Mouse (Mus musculus): Measurements from ENCODE around the gene Mdm4. TPM values are rescaled to one million over a fixed set of nuclear protein-coding genes. Genes with fewer than 3 reads are reported as not detected.

The Mdm4 gene
- total RNA-seq, 1 experiment: 136 TPM

DNA sequence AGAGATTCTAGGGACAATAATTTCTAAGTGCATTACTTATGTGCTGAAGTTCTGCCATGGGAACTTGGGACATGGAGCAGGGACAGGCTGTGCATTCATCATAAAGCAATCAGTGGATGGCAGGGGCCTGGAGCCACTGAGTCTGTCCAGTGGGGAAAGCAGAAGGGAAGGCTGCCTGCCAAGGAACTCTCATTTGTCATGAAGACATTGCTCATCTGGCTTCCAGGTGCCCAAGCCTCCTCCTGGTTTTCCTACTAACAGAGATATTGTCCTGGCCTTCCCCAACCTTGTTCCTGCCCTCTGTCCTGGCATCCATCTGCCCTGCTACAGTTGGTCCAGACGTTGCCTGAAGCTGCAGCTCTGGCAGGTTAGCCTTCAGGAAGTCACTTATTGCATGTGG lies 53.0 kb downstream of the Mdm4 start:
- Histone ChIP-seq H3K4me3 (ENCODE audit: insufficient read depth in 1 of 2, low read depth in 1 of 2, low read length in 2 of 2, poor library complexity in 1 of 2, severe bottlenecking in 1 of 2) (no peak overlapping the region), H3K9me3 (ENCODE audit: control insufficient read depth, insufficient read depth, low read depth, low read length) (no peaks in the 10 kb centered on the region), H3K27ac (ENCODE audit: insufficient read depth, low read depth, low read length, poor library complexity, severe bottlenecking) (no peak overlapping the region), H3K36me3 (ENCODE audit: control insufficient read depth, insufficient read depth, low read length, poor library complexity, severe bottlenecking) (peaks cover 5% of the 10 kb centered on the region; the same call in 1 of the 2 replicates), H3K4me1 (ENCODE audit: control insufficient read depth in 2 of 2, insufficient read depth in 2 of 2, low read length in 2 of 2, poor library complexity in 1 of 2) (peaks cover 0 to 12% of the 10 kb centered on the region in 2 experiments; a peak in 3 of 4 replicates), H3K9ac (ENCODE audit: insufficient read depth, low read depth, low read length, poor library complexity, severe bottlenecking) (no peak overlapping the region)
- TF ChIP-seq ZC3H11A (IDR thresholded peaks at IDR 0.05; ENCODE audit: borderline replicate concordance, low read depth, low read length): no peak
- TF ChIP-seq ZNF384 (IDR thresholded peaks at IDR 0.05; ENCODE audit: low read depth, low read length): no peak
- no peak for TF ChIP-seq MAFK (IDR thresholded peaks at IDR 0.05; ENCODE audit: insufficient read depth, low read depth, low read length)
- TF ChIP-seq CHD2 (IDR thresholded peaks at IDR 0.05; ENCODE audit: low read depth, low read length): no peak
- no peak for TF ChIP-seq HCFC1 (IDR thresholded peaks at IDR 0.05; ENCODE audit: borderline replicate concordance, insufficient read depth, low read length)
- in situ Hi-C loops (cut with MboI; ENCODE audit: low sequenced_read_pairs in 2 of 2, unreplicated experiment in 2 of 2): no loop called here
- no peak for DNase-seq (ENCODE audit: low read depth, low spot score)

DNA sequence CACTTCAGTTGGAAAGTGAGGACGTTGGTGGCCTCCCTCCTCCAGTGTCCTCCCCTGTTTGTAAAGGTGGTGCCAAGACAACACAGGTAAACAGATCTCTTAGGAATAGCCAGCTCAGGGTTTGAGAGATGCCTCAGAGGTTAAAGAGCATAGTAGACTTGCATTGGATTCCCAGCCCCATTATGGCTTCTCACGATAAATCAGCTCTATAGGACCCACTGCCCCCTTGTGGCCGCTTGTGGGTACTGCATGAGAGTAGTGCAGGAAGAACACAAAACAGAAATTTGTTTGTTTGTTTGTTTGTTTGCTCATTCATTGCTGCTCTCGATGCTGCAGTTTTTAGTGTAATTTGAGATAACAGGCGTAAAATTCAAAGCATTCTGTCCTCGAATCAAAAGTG lies 61.7 kb downstream of the Mdm4 start:
- no peak overlapping the region for H3K4me3 ChIP-seq (ENCODE audit: insufficient read depth in 1 of 2, low read depth in 1 of 2, low read length in 2 of 2, poor library complexity in 1 of 2, severe bottlenecking in 1 of 2)
- no peak overlapping the region for H3K27ac ChIP-seq (ENCODE audit: insufficient read depth, low read depth, low read length, poor library complexity, severe bottlenecking)
- H3K4me1 ChIP-seq (ENCODE audit: control insufficient read depth in 2 of 2, insufficient read depth in 2 of 2, low read length in 2 of 2, poor library complexity in 1 of 2): peaks cover 0 to 2% of the 10 kb centered on the region in 2 experiments; a peak in 1 of 4 replicates
- H3K9me3 ChIP-seq (ENCODE audit: control insufficient read depth, insufficient read depth, low read depth, low read length): no peaks in the 10 kb centered on the region
- H3K36me3 ChIP-seq (ENCODE audit: control insufficient read depth, insufficient read depth, low read length, poor library complexity, severe bottlenecking): no peaks in the 10 kb centered on the region
- peak; percentile 68 for DNase-seq (ENCODE audit: low read depth, low spot score)
- H3K9ac ChIP-seq (ENCODE audit: insufficient read depth, low read depth, low read length, poor library complexity, severe bottlenecking): no peak overlapping the region
- TF ChIP-seq HCFC1 (IDR thresholded peaks at IDR 0.05; ENCODE audit: borderline replicate concordance, insufficient read depth, low read length) (no peak), MAFK (IDR thresholded peaks at IDR 0.05; ENCODE audit: insufficient read depth, low read depth, low read length) (no peak), ZNF384 (IDR thresholded peaks at IDR 0.05; ENCODE audit: low read depth, low read length) (no peak), ZC3H11A (IDR thresholded peaks at IDR 0.05; ENCODE audit: borderline replicate concordance, low read depth, low read length) (peak; percentile 86), CHD2 (IDR thresholded peaks at IDR 0.05; ENCODE audit: low read depth, low read length) (0 out of 2 replicates have a peak, but pooled peaks have one; percentile 24)
- in situ Hi-C loops (cut with MboI; ENCODE audit: low sequenced_read_pairs in 2 of 2, unreplicated experiment in 2 of 2): loop anchor here (5.0 to 10.0 kb wide), 2 partner anchors 204 to 216 kb away; no protein-coding TSS in a partner anchor

DNA sequence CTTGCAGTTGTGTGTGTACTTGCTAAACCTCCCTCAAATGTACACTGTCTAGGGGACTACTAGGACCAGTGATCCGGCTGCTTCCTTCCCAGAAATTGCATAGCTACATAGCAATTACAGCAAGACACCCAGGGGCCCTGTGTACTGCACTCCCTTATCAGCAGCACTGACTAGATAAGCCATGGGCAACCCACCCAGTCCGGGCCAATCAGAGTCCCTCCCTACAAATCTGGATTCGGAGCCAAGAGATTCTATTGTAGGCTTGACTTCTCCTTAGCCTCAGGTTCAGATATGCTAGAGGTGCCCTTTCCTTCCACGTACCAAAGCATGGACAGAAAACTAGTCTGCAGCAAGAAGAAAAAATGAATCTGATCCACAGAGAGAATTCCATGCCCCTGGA lies 65.7 kb downstream of the Mdm4 start:
- no peak overlapping the region for H3K4me3 ChIP-seq (ENCODE audit: insufficient read depth in 1 of 2, low read depth in 1 of 2, low read length in 2 of 2, poor library complexity in 1 of 2, severe bottlenecking in 1 of 2)
- TF ChIP-seq MAFK (IDR thresholded peaks at IDR 0.05; ENCODE audit: insufficient read depth, low read depth, low read length): no peak
- TF ChIP-seq HCFC1 (IDR thresholded peaks at IDR 0.05; ENCODE audit: borderline replicate concordance, insufficient read depth, low read length): no peak
- TF ChIP-seq ZNF384 (IDR thresholded peaks at IDR 0.05; ENCODE audit: low read depth, low read length): no peak
- TF ChIP-seq CHD2 (IDR thresholded peaks at IDR 0.05; ENCODE audit: low read depth, low read length): no peak
- H3K36me3 ChIP-seq (ENCODE audit: control insufficient read depth, insufficient read depth, low read length, poor library complexity, severe bottlenecking): no peaks in the 10 kb centered on the region
- no peaks in the 10 kb centered on the region for H3K9me3 ChIP-seq (ENCODE audit: control insufficient read depth, insufficient read depth, low read depth, low read length)
- peaks cover 0 to 2% of the 10 kb centered on the region in 2 experiments; a peak in 1 of 4 replicates for H3K4me1 ChIP-seq (ENCODE audit: control insufficient read depth in 2 of 2, insufficient read depth in 2 of 2, low read length in 2 of 2, poor library complexity in 1 of 2)
- no peak overlapping the region for H3K9ac ChIP-seq (ENCODE audit: insufficient read depth, low read depth, low read length, poor library complexity, severe bottlenecking)
- no peak for DNase-seq (ENCODE audit: low read depth, low spot score)
- in situ Hi-C loops (cut with MboI; ENCODE audit: low sequenced_read_pairs in 2 of 2, unreplicated experiment in 2 of 2): loop anchor here (5.0 to 10.0 kb wide), 2 partner anchors 200 to 212 kb away; no protein-coding TSS in a partner anchor
- H3K27ac ChIP-seq (ENCODE audit: insufficient read depth, low read depth, low read length, poor library complexity, severe bottlenecking): no peak overlapping the region

DNA sequence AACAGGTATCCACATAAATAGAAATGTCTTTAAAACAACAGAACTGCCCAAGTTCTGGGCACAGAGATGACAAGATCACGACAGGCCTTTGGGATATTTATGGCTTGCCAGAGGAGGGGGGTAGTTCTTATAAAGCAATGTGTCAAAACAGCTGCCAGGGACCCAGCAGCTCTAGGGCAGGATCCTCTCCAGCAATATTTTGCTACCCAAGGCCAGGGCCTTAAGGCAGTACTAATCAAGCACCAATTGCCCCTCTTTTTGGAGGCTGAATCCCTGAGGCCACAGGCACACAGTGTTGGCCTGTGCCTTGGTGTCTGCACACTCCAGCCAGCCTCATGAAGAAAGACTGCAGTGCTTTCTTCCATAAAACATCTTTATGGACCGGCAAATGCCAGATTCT lies 66.3 kb downstream of the Mdm4 start:
- in situ Hi-C loops (cut with MboI; ENCODE audit: low sequenced_read_pairs in 2 of 2, unreplicated experiment in 2 of 2): loop anchor here in 1 of 2 experiments (10.0 kb wide), 1 partner anchor 199 kb away; no protein-coding TSS in a partner anchor
- DNase-seq (ENCODE audit: low read depth, low spot score): no peak
- Histone ChIP-seq H3K9me3 (ENCODE audit: control insufficient read depth, insufficient read depth, low read depth, low read length) (no peaks in the 10 kb centered on the region), H3K27ac (ENCODE audit: insufficient read depth, low read depth, low read length, poor library complexity, severe bottlenecking) (no peak overlapping the region), H3K36me3 (ENCODE audit: control insufficient read depth, insufficient read depth, low read length, poor library complexity, severe bottlenecking) (no peaks in the 10 kb centered on the region), H3K4me1 (ENCODE audit: control insufficient read depth in 2 of 2, insufficient read depth in 2 of 2, low read length in 2 of 2, poor library complexity in 1 of 2) (peaks cover 0 to 2% of the 10 kb centered on the region in 2 experiments; a peak in 1 of 4 replicates), H3K4me3 (ENCODE audit: insufficient read depth in 1 of 2, low read depth in 1 of 2, low read length in 2 of 2, poor library complexity in 1 of 2, severe bottlenecking in 1 of 2) (no peak overlapping the region), H3K9ac (ENCODE audit: insufficient read depth, low read depth, low read length, poor library complexity, severe bottlenecking) (no peak overlapping the region)
- TF ChIP-seq HCFC1 (IDR thresholded peaks at IDR 0.05; ENCODE audit: borderline replicate concordance, insufficient read depth, low read length) (no peak), ZC3H11A (IDR thresholded peaks at IDR 0.05; ENCODE audit: borderline replicate concordance, low read depth, low read length) (no peak), CHD2 (IDR thresholded peaks at IDR 0.05; ENCODE audit: low read depth, low read length) (no peak), ZNF384 (IDR thresholded peaks at IDR 0.05; ENCODE audit: low read depth, low read length) (no peak), MAFK (IDR thresholded peaks at IDR 0.05; ENCODE audit: insufficient read depth, low read depth, low read length) (no peak)

All from ES-E14 (cell line).